Mouse (Mus musculus) small intestine, adult 10 weeks (tissue): ENCODE measurements around the gene C5ar1. TPM values are rescaled to one million over a fixed set of nuclear protein-coding genes. Genes with fewer than 3 reads are reported as not detected.

Experiments used
- polyA plus RNA-seq: library from polyadenylated mRNA; stranded (reverse); fragments of 350-450 nt; fragmentation: Illumina TruSeq; extraction: RNeasy Lipid Tissue Mini Kit (QIAGEN cat#74804); gene quantifications from one replicate; pipeline ENCODE4 v1.2.3, GENCODE M21; 2014; ENCODE audit warnings: low replicate concordance

The C5ar1 gene
- polyA plus RNA-seq = 1.9 TPM

DNA sequence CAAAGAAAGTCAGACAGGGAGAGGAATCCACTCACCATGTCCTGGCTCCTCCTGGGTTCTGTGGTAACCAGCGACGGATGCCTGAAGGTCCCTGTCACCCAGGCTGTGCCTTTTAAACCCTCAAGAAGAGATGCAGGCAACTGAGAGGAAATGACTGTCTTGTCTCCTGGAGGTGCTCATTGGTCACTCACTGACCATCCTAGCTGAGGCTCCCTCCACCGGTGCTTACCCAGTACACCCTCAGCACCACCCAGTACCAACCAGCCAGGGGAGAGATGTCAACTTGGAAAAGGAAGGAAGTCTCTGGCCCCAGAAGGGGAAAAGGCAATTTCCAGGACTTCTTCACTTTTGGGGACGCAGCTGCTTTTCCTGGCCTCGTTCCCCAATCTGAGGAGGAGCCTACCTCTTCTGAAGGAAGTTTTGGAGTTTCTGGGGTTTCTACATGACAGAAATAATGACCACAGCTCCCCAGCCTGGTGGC is at the start of gene C5ar1:
TSS of gene C5ar1 (minus strand) at position 431 of the 481 bp plus-strand sequence.

DNA sequence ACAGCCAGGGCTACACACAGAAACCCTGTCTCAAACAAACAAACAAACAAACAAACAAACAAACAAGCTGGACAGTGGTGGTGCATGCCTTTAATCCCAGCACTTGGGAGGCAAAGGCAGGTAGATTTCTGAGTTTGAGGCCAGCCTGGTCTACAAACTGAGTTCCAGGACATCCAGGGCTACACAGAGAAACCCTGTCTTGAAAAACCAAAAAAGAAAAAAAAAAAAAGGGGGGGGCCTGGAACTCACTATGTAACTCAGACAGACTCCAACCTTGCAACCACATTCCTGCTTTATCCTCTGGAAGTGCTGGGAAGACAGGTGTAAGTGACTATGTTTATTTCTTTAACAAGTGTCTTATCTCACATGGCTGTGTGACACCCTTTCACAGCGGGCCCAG is 48.8 kb upstream of the C5ar1 start, which contains the start of gene Bbc3:
TSS of gene Bbc3 (plus strand) at position 301 of the 400 bp plus-strand sequence.

DNA sequence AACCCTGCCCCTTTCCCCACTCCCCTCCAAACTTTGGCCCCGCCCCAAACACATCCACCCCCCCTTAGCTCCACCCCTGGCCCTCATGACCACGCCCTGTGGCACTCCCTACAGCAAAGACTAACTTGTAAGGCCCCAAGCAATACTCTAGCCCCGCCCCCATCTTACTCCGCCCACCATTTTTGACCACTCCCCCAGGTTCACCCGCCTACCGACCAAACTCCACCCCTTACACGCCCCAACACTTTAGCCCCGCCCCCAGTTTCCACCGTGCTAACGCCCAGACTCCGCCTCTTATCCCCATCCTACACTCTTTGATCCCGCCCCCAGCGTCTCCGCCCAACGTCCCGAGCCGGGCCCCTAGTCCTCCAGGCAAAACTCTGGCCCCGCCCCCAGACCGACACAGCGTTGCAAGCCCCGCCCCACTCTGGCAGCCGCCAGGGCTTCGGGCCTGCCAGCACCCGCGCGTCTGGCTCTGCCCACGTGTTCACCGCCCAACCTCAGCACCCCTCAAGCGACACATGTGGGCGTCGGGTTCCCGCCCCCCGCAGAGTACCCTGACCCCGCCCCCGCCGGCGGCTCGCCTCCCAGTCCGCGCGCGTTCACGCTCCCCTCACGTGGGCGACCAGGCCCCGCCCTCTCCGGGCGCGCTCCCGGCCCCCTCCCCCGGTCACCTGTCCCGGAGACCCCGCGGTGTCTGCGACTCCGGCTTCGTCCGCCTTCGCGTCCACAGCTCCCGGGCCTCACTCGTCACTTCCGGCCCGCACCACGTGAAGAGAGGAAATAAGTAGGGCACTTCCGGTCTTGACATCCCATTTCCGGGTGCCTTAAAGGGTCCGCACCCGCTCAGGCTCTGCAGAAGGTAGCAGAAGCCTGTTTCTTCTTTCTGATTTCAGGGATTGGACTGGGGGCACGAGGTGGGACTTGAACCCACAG is 27.0 kb upstream of the C5ar1 start, which contains the start of gene Ccdc9:
TSS of gene Ccdc9 (minus strand) at position 770 of the 936 bp plus-strand sequence.

DNA sequence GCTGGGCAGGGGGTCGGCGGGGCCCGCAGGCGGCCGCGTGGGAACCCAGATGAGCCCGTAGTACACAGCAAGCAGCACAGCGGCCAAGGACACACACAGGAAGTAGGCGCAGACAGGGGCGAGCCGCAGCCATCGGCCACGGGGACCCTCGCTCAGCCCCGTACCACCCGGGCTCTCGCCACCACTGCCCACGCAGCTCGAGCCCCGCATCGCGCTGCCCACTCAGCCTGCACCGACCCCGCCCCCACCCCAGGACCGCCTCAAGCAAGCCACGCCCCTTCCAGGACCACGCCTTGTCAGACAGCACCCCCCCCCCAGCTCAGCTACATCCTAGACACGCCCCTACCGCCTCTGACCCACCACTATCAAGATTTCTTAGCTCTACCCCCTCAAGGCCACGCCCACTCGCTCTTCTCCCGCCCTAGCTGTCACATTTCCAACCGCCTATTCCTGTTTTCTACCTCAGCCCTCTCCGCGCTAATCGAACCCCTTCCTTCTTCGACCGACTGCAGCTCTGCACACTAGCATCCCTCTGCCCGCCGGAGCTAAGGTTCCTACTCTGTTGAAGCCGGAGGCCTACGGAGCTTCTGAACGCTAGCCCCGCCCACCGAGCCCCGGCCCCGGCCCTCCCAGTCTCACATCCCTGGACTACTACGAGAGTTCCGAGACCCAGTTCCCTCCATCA is 13.9 kb upstream of the C5ar1 start, which contains the start of gene Inafm1:
TSS of gene Inafm1 (minus strand) at position 537 of the 685 bp plus-strand sequence.

GRCm38 (mm10) chr7:16244067-16244466 is 15.3 kb downstream of the C5ar1 start, which contains the start of gene C5ar2:
TSS of gene C5ar2 (minus strand) at chr7:16244154.

DNA sequence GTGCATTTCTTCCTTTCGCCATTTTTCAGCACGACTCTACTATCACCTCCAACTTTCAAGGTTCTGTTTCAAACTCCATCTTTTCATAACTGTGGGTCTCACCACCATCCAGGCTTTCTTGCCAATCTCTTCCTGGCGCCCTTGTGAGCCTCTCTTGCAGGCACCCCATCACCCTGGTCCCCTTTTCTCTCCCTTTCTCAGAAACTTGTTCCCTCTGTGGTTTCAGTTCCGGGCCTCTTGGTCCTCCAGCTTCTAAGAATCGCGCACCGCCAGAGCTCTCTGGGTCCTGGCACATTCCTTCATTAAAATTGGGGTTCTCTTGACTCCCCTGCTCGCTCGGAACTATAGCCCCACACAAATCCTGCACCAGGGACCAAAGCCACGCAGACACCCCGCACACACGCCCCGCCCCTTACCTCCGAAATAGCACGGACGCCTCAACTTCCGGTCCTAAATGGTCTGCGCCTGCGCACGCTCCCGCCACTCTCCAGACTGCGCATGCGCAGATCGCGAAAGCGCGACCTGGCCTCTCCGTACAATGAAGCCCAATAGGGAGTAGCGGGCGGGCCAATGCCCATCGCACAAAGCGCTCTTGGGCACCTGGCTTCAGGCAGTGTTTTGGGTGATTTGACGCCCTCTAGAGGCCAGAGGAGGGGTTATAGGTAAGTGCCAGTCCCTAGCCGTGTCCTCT is 37.6 kb downstream of the C5ar1 start, which contains the start of gene Dhx34:
TSS of gene Dhx34 (minus strand) at position 456 of the 691 bp plus-strand sequence.

Other genes starting within 250 kb of the C5ar1 start
- gene Bicra, start 211.6 kb downstream of the C5ar1 start, polyA plus RNA-seq = 0.56 TPM
- gene Zfp541, start 197.7 kb downstream of the C5ar1 start, polyA plus RNA-seq = not detected
- gene Napa, start 161.1 kb downstream of the C5ar1 start, polyA plus RNA-seq = 7.2 TPM
- 6.2 TPM for gene Kptn, start 139.6 kb downstream of the C5ar1 start, polyA plus RNA-seq
- not detected for gene Slc8a2, start 129.7 kb downstream of the C5ar1 start, polyA plus RNA-seq
- gene Meis3, start 84.5 kb downstream of the C5ar1 start, polyA plus RNA-seq = not detected
- gene Dhx34, start 37.5 kb downstream of the C5ar1 start, polyA plus RNA-seq = 0.11 TPM
- 0.30 TPM for gene C5ar2, start 15.4 kb downstream of the C5ar1 start, polyA plus RNA-seq
- gene Inafm1, start 14.1 kb upstream of the C5ar1 start, polyA plus RNA-seq = 1.6 TPM
- gene Ccdc9, start 27.3 kb upstream of the C5ar1 start, polyA plus RNA-seq = 8.5 TPM
- not detected for gene Bbc3, start 48.9 kb upstream of the C5ar1 start, polyA plus RNA-seq
- gene Sae1, start 128.3 kb upstream of the C5ar1 start, polyA plus RNA-seq = 48.0 TPM
- 6.5 TPM for gene Zc3h4, start 141.4 kb upstream of the C5ar1 start, polyA plus RNA-seq
- not detected for gene Tmem160, start 193.2 kb upstream of the C5ar1 start, polyA plus RNA-seq
- gene Npas1, start 218.2 kb upstream of the C5ar1 start, polyA plus RNA-seq = not detected